Mouse (Mus musculus): ENCODE data around the gene Ssb. TPM values are rescaled to one million over a fixed set of nuclear protein-coding genes. Genes with fewer than 3 reads are reported as not detected.

The Ssb gene
- total and polyA plus RNA-seq, 2 experiments from 2014 or later = 51.3 to 285 TPM

DNA sequence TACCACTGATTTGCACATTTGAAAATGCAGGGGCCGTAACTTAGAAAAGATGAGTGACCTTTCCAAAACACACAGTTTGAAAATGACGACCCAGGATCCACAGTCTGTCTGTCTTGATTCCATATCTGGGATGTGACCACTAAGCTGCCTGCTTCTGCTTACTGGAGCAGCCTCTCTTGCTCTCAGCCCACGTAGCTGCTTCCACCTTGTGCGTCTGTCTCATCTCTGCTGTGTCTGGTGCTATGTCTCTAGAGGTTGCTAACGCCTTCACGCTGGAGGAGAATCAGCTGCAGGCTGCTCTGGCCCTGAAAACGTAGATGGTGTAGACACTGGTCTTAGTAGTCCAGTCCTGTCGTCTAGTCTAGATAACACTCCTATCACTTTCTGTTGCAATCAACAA, 31.2 kb upstream of the Ssb start:
- peaks cover 26% of the 10 kb centered on the region for H3K36me3 ChIP-seq (ENCODE audit: insufficient read depth, low read length)

DNA sequence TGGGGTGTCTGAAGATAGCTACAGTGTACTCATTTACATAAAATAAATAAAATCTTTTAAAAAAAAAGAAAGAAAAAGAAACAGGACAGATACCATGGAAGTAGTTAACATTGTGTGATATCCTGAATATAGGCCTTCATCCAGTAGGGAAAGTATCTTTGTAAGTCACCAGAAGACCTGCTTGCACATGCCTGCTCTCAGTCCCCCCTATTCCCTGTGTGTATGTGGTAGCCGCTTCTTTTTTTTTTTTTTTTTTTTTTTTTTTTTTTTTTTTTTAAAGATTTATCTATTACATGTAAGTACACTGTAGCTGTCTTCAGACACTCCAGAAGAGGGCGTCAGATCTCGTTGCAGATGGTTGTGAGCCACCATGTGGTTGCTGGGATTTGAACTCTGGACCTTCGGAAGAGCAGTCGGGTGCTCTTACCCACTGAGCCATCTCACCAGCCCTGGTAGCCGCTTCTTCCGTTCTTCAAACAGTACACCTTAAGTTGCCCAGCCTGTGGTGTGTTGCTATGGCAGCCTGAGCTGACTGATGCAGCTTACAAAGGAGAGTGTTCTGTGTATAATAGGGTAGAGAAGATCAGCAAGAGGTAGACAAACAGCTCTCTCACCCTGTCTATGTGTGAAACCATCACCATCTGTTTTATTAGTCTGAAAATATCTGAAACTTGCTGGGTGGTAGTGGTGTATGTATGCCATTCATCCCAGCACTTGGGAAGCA, 24.0 kb upstream of the Ssb start:
- DNase-seq (ENCODE audit: low spot score) (no peak), ATAC-seq (ENCODE audit: low FRiP score) (no peak)
- no peaks in the 10 kb centered on the region for H3K9me3 ChIP-seq (ENCODE audit: low read length)
- no peaks in the 10 kb centered on the region for H3K27me3 ChIP-seq (ENCODE audit: insufficient read depth, low read length)
- H3K4me2 ChIP-seq (ENCODE audit: low read depth, low read length, poor library complexity, severe bottlenecking) = no peak overlapping the region
- WGBS = 68% methylated on average over 6 of the region's 7 CpGs
- H3K27ac ChIP-seq (ENCODE audit: low read depth, low read length) = no peak overlapping the region
- no peak overlapping the region for H3K4me3 ChIP-seq (ENCODE audit: low read depth, low read length)
- TF ChIP-seq CTCF (IDR thresholded peaks at IDR 0.05) = no peak
- no peaks in the 10 kb centered on the region for H3K4me1 ChIP-seq (ENCODE audit: insufficient read depth, low read length)
- no peak overlapping the region for H3K9ac ChIP-seq (replicated peaks; ENCODE audit: low read length, poor library complexity, severe bottlenecking)
- peaks cover 17% of the 10 kb centered on the region for H3K36me3 ChIP-seq (ENCODE audit: insufficient read depth, low read length)

More for the DNA sequence above, 31.2 kb upstream of the Ssb start:
- Histone ChIP-seq H3K9ac (replicated peaks; ENCODE audit: low read length, poor library complexity, severe bottlenecking) (no peak overlapping the region), H3K4me1 (ENCODE audit: insufficient read depth, low read length) (peaks cover 5% of the 10 kb centered on the region), H3K9me3 (ENCODE audit: low read length) (no peaks in the 10 kb centered on the region), H3K4me3 (ENCODE audit: low read depth, low read length) (no peak overlapping the region), H3K27ac (ENCODE audit: low read depth, low read length) (no peak overlapping the region), H3K27me3 (ENCODE audit: insufficient read depth, low read length) (no peaks in the 10 kb centered on the region), H3K4me2 (ENCODE audit: low read depth, low read length, poor library complexity, severe bottlenecking) (no peak overlapping the region)
- TF ChIP-seq CTCF (IDR thresholded peaks at IDR 0.05) = no peak
- no peak for DNase-seq (ENCODE audit: low spot score)
- no peak for ATAC-seq (ENCODE audit: low FRiP score)
- 90% methylated on average over 8 of the region's 8 CpGs for WGBS

DNA sequence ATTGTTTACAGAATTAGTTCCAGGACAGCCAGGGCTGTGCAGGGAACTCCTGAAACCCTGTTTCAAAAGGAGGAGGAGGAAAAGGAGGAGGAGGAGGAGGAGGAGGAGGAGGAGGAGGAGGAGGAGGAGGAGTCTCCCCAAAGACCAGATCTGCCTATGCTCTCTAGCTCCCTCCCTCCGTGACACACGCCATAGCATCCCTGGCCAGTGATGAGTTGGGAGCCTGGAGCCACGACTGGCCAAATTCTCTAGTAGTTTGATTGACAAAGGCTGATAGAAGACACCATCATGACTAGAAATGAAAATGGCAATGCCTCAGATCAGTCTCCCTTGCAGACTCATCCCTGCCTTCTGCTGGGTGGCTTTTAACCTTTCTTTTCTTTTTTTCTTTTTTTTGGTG, 23.4 kb upstream of the Ssb start:
- no peaks in the 10 kb centered on the region for H3K9me3 ChIP-seq (ENCODE audit: low read length)
- 23% methylated on average over 3 of the region's 3 CpGs for WGBS

DNA sequence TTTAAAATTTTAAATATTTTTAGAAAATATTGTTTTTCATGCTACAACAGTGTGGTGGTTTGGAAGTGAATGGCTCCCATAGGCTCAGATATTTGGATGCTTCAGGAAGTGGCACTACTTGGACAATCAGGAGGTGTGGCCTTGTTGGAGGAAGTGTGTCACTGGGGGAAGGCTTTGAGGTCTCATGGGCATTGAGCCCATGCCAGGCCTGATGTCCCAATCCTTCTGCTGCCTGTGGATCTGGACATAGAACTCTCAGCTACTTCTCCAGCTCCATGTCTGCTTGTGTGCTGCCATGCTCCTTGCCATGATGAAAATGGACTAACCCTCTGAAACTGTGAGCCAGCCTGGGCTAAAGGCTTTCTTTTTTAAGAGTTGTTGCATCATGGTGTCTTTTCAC, 22.7 kb upstream of the Ssb start:
- no peaks in the 10 kb centered on the region for H3K27me3 ChIP-seq (ENCODE audit: insufficient read depth, low read length)
- H3K36me3 ChIP-seq (ENCODE audit: insufficient read depth, low read length) = peaks cover 9% of the 10 kb centered on the region
- H3K9me3 ChIP-seq (ENCODE audit: low read length) = no peaks in the 10 kb centered on the region
- no peak for ATAC-seq (ENCODE audit: low FRiP score)
- no peak overlapping the region for H3K4me3 ChIP-seq (ENCODE audit: low read depth, low read length)
- H3K4me2 ChIP-seq (ENCODE audit: low read depth, low read length, poor library complexity, severe bottlenecking) = no peak overlapping the region
- H3K9ac ChIP-seq (replicated peaks; ENCODE audit: low read length, poor library complexity, severe bottlenecking) = no peak overlapping the region
- no peaks in the 10 kb centered on the region for H3K4me1 ChIP-seq (ENCODE audit: insufficient read depth, low read length)
- H3K27ac ChIP-seq (ENCODE audit: low read depth, low read length) = no peak overlapping the region
- no peak for DNase-seq (ENCODE audit: low spot score)
- TF ChIP-seq CTCF (IDR thresholded peaks at IDR 0.05) = no peak

More for the DNA sequence above, 23.4 kb upstream of the Ssb start:
- H3K36me3 ChIP-seq (ENCODE audit: insufficient read depth, low read length) = peaks cover 15% of the 10 kb centered on the region
- H3K4me1 ChIP-seq (ENCODE audit: insufficient read depth, low read length) = no peaks in the 10 kb centered on the region
- no peak for DNase-seq (ENCODE audit: low spot score)
- ATAC-seq (ENCODE audit: low FRiP score) = no peak
- no peak overlapping the region for H3K4me2 ChIP-seq (ENCODE audit: low read depth, low read length, poor library complexity, severe bottlenecking)
- H3K9ac ChIP-seq (replicated peaks; ENCODE audit: low read length, poor library complexity, severe bottlenecking) = no peak overlapping the region
- H3K27me3 ChIP-seq (ENCODE audit: insufficient read depth, low read length) = no peaks in the 10 kb centered on the region
- no peak overlapping the region for H3K27ac ChIP-seq (ENCODE audit: low read depth, low read length)
- no peak for TF ChIP-seq CTCF (IDR thresholded peaks at IDR 0.05)
- H3K4me3 ChIP-seq (ENCODE audit: low read depth, low read length) = no peak overlapping the region

DNA sequence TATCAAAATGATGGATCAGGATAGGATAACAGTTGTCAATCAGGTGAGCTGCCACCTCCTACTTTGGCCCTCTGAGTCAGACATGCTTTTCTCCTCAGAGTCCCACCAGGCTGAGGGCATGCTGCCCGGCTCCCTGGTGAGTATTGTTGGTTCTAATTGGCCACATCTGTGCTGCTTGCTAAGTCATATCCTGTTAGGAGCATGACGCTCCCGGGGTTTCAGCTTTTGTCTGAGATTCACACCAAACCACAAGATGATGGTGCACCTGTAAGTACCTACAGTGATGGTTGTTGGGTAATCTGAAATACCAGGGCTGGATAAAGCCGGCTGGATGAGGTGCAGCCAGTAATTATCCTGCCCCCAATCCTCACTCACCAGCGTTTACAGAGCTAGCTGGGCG, 21.1 kb upstream of the Ssb start:
- Histone ChIP-seq H3K4me3 (ENCODE audit: low read depth, low read length) (no peak overlapping the region), H3K27ac (ENCODE audit: low read depth, low read length) (no peak overlapping the region), H3K4me1 (ENCODE audit: insufficient read depth, low read length) (no peaks in the 10 kb centered on the region), H3K9me3 (ENCODE audit: low read length) (no peaks in the 10 kb centered on the region), H3K4me2 (ENCODE audit: low read depth, low read length, poor library complexity, severe bottlenecking) (no peak overlapping the region), H3K9ac (replicated peaks; ENCODE audit: low read length, poor library complexity, severe bottlenecking) (no peak overlapping the region), H3K36me3 (ENCODE audit: insufficient read depth, low read length) (peaks cover 4% of the 10 kb centered on the region; the same call in 1 of the 2 replicates), H3K27me3 (ENCODE audit: insufficient read depth, low read length) (no peaks in the 10 kb centered on the region)
- WGBS = 27% methylated on average over 6 of the region's 6 CpGs
- no peak for TF ChIP-seq CTCF (IDR thresholded peaks at IDR 0.05)
- no peak for DNase-seq (ENCODE audit: low spot score)
- peak; percentile 41; the same call in 1 of the 2 replicates for ATAC-seq (ENCODE audit: low FRiP score)

DNA sequence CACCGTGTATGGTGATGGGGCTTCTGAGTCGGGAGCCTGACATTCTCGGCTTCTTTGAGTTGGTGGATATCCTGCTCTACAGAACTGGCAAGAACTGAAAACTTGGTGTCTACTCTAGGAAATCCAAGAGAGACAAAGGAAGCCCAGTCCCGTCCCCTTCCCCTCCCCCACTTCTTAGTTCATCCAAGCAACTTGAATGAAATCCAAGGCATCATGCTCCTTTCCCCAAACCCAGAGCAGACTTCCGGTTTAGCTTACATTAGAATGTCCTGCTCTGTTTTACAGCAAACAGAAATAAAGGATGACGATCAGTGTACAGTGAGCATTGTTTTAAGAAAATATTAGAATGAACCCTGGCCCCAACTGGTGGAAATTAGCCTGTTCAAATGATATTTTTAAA, 12.1 kb upstream of the Ssb start:
- TF ChIP-seq CTCF (IDR thresholded peaks at IDR 0.05) = no peak
- Histone ChIP-seq H3K9me3 (ENCODE audit: low read length) (no peaks in the 10 kb centered on the region), H3K27ac (ENCODE audit: low read depth, low read length) (no peak overlapping the region), H3K4me1 (ENCODE audit: insufficient read depth, low read length) (no peaks in the 10 kb centered on the region), H3K27me3 (ENCODE audit: insufficient read depth, low read length) (no peaks in the 10 kb centered on the region), H3K36me3 (ENCODE audit: insufficient read depth, low read length) (no peaks in the 10 kb centered on the region), H3K9ac (replicated peaks; ENCODE audit: low read length, poor library complexity, severe bottlenecking) (no peak overlapping the region), H3K4me2 (ENCODE audit: low read depth, low read length, poor library complexity, severe bottlenecking) (no peak overlapping the region), H3K4me3 (ENCODE audit: low read depth, low read length) (no peak overlapping the region)
- peak; percentile 16 for DNase-seq (ENCODE audit: low spot score)
- 63% methylated on average over 6 of the region's 6 CpGs for WGBS
- no peak for ATAC-seq (ENCODE audit: low FRiP score)
